Mouse (Mus musculus) thymus, adult 2 months (tissue): ENCODE data around the gene Slc9a1. TPM values are rescaled to one million over a fixed set of nuclear protein-coding genes. Genes with fewer than 3 reads are reported as not detected.

ENCODE experiments used
- DNase-seq: peaks from one replicate; pipeline ENCODE4 v3.0.0; 2021
- H3K27ac ChIP-seq: fragments of 200-500 bp; 2 replicates; pipeline ENCODE4 v1.5.1; 2012; ENCODE audit warnings: low read length, control low read depth; ENCODE audit not compliant: control insufficient read depth, insufficient read depth
- H3K27me3 ChIP-seq: fragments of 200-500 bp; 2 replicates; pipeline ENCODE4 v1.6.1; 2012; ENCODE audit warnings: mild to moderate bottlenecking, low read length, moderate library complexity, mixed read lengths; ENCODE audit not compliant: control insufficient read depth, insufficient read depth
- H3K36me3 ChIP-seq: fragments of 200-500 bp; 2 replicates; pipeline ENCODE4 v1.6.1; 2012; ENCODE audit warnings: mild to moderate bottlenecking, low read length, moderate library complexity; ENCODE audit not compliant: control insufficient read depth, insufficient read depth
- H3K4me1 ChIP-seq: fragments of 200-500 bp; replicated peaks from 2 replicates; pipeline ENCODE4 v1.6.1; 2012; ENCODE audit warnings: low read length; ENCODE audit not compliant: control insufficient read depth, insufficient read depth
- H3K4me3 ChIP-seq: fragments of 200-500 bp; 2 replicates; pipeline ENCODE4 v1.5.1; 2012; ENCODE audit warnings: mild to moderate bottlenecking, low read length, control low read depth, moderate library complexity; ENCODE audit not compliant: control insufficient read depth, insufficient read depth
- CTCF ChIP-seq: fragments of 200-500 bp; IDR thresholded peaks from 2 replicates; pipeline ENCODE4 v1.5.1; 2012; ENCODE audit warnings: mild to moderate bottlenecking, control low read depth, low read length, moderate library complexity, borderline replicate concordance; ENCODE audit not compliant: control insufficient read depth, poor library complexity, insufficient read depth; ENCODE audit errors: extremely low read depth
- POLR2A ChIP-seq: fragments of 200-500 bp; IDR thresholded peaks from 2 replicates; pipeline ENCODE4 v1.6.1; 2012; ENCODE audit warnings: mild to moderate bottlenecking, low read length, control low read depth, moderate library complexity; ENCODE audit not compliant: control insufficient read depth, poor library complexity, insufficient read depth; ENCODE audit errors: extremely low read depth
- WGBS: fragments of 180-500 bp; shearing (Covaris S2); methylation state at CpG from one replicate; pipeline ENCODE4 v1.1.7; 2018; 5-methylcytosine and 5-hydroxymethylcytosine counted together
- polyA plus RNA-seq: library from polyadenylated mRNA; depleted of rRNA; stranded (reverse); fragments of >200 nt; gene quantifications from 2 replicates; pipeline ENCODE4 v1.2.3, GENCODE M21; 2012

Gene Slc9a1
- polyA plus RNA-seq, 1 experiment, result 77.9 TPM

- Histone ChIP-seq H3K4me3 (no peak overlapping the region), H3K27ac (no peak overlapping the region), H3K36me3 (no peaks in the 10 kb centered on the region), H3K4me1 (peaks cover 55% of the 10 kb centered on the region), H3K27me3 (no peaks in the 10 kb centered on the region)
- 52% methylated on average over 10 of the region's 10 CpGs for WGBS
- TF ChIP-seq POLR2A, result no peak
- no peak for TF ChIP-seq CTCF
- DNase-seq, result no peak
Observed at GRCm38 (mm10) chr4:133375812-133376577, 6.5 kb downstream of the Slc9a1 start.

DNA sequence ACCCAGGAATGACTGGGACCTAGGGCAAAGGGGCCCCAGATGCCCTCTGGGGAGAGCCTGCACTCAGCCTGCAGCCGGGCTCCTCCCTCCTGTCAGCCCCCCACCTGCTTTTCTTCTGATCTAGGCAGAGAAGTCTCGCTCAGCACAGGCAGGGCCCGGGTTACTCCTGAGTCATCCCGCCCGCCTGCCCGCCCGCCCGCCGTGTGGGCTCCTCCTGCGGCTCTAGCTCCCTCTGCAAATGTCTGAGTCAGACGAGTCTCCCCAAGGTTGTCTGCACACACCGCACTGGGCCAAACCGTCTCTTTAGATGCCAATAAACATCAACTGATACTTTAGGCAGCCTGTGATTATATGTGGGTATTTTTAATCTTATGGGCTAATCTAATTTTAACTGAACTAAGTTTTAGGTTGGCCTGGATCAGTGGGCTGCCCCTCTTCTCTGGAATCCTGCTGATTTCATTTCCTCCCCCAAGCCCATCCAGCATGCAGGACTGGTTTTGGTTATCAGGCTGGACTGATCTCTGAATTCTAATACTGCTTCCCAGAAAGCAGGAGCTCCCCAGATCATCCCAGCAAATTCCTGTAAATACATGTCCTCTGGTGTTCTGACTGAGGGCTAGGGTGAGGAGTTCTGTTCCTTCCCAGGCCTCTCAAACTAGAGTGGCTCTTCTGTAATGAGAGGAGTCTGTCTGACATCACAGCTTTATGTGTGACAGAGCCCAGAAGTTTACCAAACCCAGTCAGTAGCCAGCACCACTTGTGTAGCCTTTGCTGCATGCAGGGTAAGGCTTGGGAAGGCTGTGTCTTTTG, 8.9 kb downstream of the Slc9a1 start:
- Histone ChIP-seq H3K27me3 (no peaks in the 10 kb centered on the region), H3K4me1 (peaks cover 32% of the 10 kb centered on the region), H3K4me3 (no peak overlapping the region), H3K36me3 (no peaks in the 10 kb centered on the region), H3K27ac (no peak overlapping the region)
- peak; percentile 52 for DNase-seq
- TF ChIP-seq CTCF (no peak), POLR2A (no peak)
- 2% methylated on average over 13 of the region's 13 CpGs for WGBS

DNA sequence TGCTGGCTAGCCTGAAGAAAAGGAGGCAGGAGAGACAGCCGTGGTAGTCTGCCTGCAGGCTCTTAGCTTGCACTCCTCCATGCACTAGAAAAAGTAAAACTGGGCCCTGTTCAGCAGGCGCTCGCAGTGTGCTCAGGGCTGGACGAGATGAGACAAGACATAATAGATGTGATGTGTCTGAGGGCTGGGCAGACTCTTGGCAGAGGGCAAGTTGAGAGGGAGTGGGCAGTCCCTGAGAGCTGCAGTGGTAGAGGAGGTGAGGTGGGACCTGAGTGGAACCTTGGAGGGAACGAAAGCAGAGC, 9.5 kb downstream of the Slc9a1 start:
- Histone ChIP-seq H3K4me1 (peaks cover 31% of the 10 kb centered on the region), H3K27ac (no peak overlapping the region), H3K27me3 (no peaks in the 10 kb centered on the region), H3K4me3 (no peak overlapping the region), H3K36me3 (no peaks in the 10 kb centered on the region)
- TF ChIP-seq POLR2A (no peak), CTCF (no peak)
- no peak for DNase-seq
- 87% methylated on average over 5 of the region's 5 CpGs for WGBS

- H3K36me3 ChIP-seq, result no peaks in the 10 kb centered on the region
- H3K27ac ChIP-seq, result no peak overlapping the region
Observed at GRCm38 (mm10) chr4:133379861-133380260, 10.4 kb downstream of the Slc9a1 start.

DNA sequence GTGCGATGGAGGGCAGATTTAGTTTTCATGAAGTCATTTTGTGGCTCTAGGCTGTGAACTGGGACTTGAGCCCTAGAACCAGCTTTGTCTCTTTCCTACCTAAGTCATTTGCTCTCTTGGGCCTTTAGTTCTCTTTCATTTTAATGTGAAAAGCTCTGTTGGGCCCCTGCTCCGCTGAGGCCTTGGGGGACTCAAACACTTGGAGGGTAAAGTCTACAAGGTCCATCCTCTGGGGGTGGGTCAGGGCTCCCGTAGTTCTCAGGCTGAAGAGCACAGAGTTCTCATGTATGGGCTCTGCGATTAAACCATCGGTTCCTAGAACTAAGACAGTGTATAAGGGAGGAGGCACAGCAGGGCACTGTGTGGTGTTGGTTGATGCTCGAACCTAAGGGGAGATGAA, 11.0 kb downstream of the Slc9a1 start:
- Histone ChIP-seq H3K27me3 (no peaks in the 10 kb centered on the region), H3K4me1 (peaks cover 29% of the 10 kb centered on the region), H3K36me3 (no peaks in the 10 kb centered on the region), H3K27ac (no peak overlapping the region), H3K4me3 (no peak overlapping the region)
- TF ChIP-seq CTCF, result no peak
- no peak for TF ChIP-seq POLR2A
- no peak for DNase-seq
- 96% methylated on average over 6 of the region's 6 CpGs for WGBS

More at GRCm38 (mm10) chr4:133379861-133380260, 10.4 kb downstream of the Slc9a1 start:
- TF ChIP-seq POLR2A (no peak), CTCF (no peak)
- H3K4me1 ChIP-seq, result peaks cover 29% of the 10 kb centered on the region
- no peak overlapping the region for H3K4me3 ChIP-seq
- DNase-seq, result no peak
- H3K27me3 ChIP-seq, result no peaks in the 10 kb centered on the region
- WGBS, result 96% methylated on average over 3 of the region's 3 CpGs

DNA sequence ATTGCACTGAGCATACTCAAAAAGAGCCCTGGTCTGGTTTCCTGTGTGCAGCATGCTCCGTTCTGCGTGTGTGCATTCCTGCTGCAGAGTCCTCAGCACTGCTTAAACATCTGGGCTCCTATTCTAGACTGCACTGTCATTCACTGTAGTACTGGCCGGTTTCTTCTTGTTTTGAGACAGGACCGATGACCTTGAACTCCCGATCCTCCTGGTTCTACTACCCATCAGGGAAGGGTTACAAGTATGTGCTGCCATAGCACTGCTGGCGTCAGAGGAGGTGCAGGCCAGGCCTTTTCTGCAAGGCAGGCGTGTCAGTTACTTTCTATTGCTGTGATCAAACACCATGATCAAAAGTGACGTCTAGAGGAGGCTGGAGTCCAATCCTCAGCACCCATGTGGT, 11.6 kb downstream of the Slc9a1 start:
- H3K4me1 ChIP-seq, result peaks cover 24% of the 10 kb centered on the region
- TF ChIP-seq CTCF (no peak), POLR2A (no peak)
- H3K27ac ChIP-seq, result no peak overlapping the region
- DNase-seq, result no peak
- no peaks in the 10 kb centered on the region for H3K36me3 ChIP-seq
- no peak overlapping the region for H3K4me3 ChIP-seq
- 82% methylated on average over 8 of the region's 8 CpGs for WGBS
- H3K27me3 ChIP-seq, result no peaks in the 10 kb centered on the region
